Mouse (Mus musculus) erythroblast, embryonic 14.5 days (primary cell): ENCODE results near the gene Tspan9. TPM values are rescaled to one million over a fixed set of nuclear protein-coding genes. Genes with fewer than 3 reads are reported as not detected.

Experiments
- H3K27me3 ChIP-seq: 2 replicates; pipeline ENCODE4 v1.6.1; 2012; ENCODE audit warnings: inconsistent platforms; ENCODE audit not compliant: control insufficient read depth
- H3K36me3 ChIP-seq: 2 replicates; pipeline ENCODE4 v1.6.1; 2012; ENCODE audit warnings: mild to moderate bottlenecking, inconsistent platforms; ENCODE audit not compliant: control insufficient read depth
- H3K4me1 ChIP-seq: 2 replicates; pipeline ENCODE4 v1.6.1; 2012; ENCODE audit warnings: inconsistent platforms; ENCODE audit not compliant: control insufficient read depth
- H3K4me3 ChIP-seq: replicated peaks from 2 replicates; pipeline ENCODE3; 2012; ENCODE audit warnings: moderate library complexity, mild to moderate bottlenecking, inconsistent platforms
- H3K9me3 ChIP-seq: 2 replicates; pipeline ENCODE4 v1.6.1; 2012; ENCODE audit warnings: low read length, inconsistent platforms, mixed read lengths; ENCODE audit not compliant: control insufficient read depth
- GATA1 ChIP-seq: IDR thresholded peaks from 2 replicates; pipeline ENCODE4 v1.6.1; 2012; ENCODE audit warnings: low read length, inconsistent platforms, mixed read lengths
- TAL1 ChIP-seq: IDR thresholded peaks from 3 replicates; pipeline ENCODE4 v1.6.1; 2012; ENCODE audit warnings: low read length, inconsistent platforms, mixed read lengths
- polyA plus RNA-seq: library from polyadenylated mRNA; stranded (reverse); fragments of >175 nt; gene quantifications from 2 replicates; pipeline ENCODE4 v1.2.3, GENCODE M21; 2012

Gene Tspan9
- polyA plus RNA-seq, 1 experiment, result 0.04 TPM

- Histone ChIP-seq H3K4me1 (no peaks in the 10 kb centered on the region), H3K36me3 (no peaks in the 10 kb centered on the region), H3K9me3 (no peaks in the 10 kb centered on the region), H3K27me3 (no peaks in the 10 kb centered on the region), H3K4me3 (no peak overlapping the region)
- TF ChIP-seq GATA1 (no peak), TAL1 (no peak)
Measured at GRCm38 (mm10) chr6:128061342-128061741, 82.1 kb downstream of the Tspan9 start.

- TF ChIP-seq GATA1, result no peak
- TF ChIP-seq TAL1, result no peak
- Histone ChIP-seq H3K4me1 (no peaks in the 10 kb centered on the region), H3K36me3 (no peaks in the 10 kb centered on the region), H3K27me3 (no peaks in the 10 kb centered on the region), H3K9me3 (no peaks in the 10 kb centered on the region), H3K4me3 (no peak overlapping the region)
Measured at GRCm38 (mm10) chr6:128058570-128058969, 84.8 kb downstream of the Tspan9 start.

GRCm38 (mm10) chr6:128058157-128058556 is 85.2 kb downstream of the Tspan9 start:
- H3K36me3 ChIP-seq, result no peaks in the 10 kb centered on the region
- H3K9me3 ChIP-seq, result no peaks in the 10 kb centered on the region
- no peak overlapping the region for H3K4me3 ChIP-seq
- no peaks in the 10 kb centered on the region for H3K27me3 ChIP-seq
- no peaks in the 10 kb centered on the region for H3K4me1 ChIP-seq
- TF ChIP-seq TAL1 (no peak), GATA1 (no peak)

GRCm38 (mm10) chr6:128053000-128053732 is 90.2 kb downstream of the Tspan9 start:
- Histone ChIP-seq H3K9me3 (no peaks in the 10 kb centered on the region), H3K27me3 (no peaks in the 10 kb centered on the region), H3K4me3 (no peak overlapping the region), H3K4me1 (no peaks in the 10 kb centered on the region), H3K36me3 (no peaks in the 10 kb centered on the region)
- TF ChIP-seq GATA1, result no peak
- TF ChIP-seq TAL1, result no peak

- Histone ChIP-seq H3K27me3 (no peaks in the 10 kb centered on the region), H3K9me3 (no peaks in the 10 kb centered on the region), H3K4me3 (no peak overlapping the region), H3K4me1 (no peaks in the 10 kb centered on the region), H3K36me3 (no peaks in the 10 kb centered on the region)
- TF ChIP-seq TAL1 (no peak), GATA1 (no peak)
Measured at GRCm38 (mm10) chr6:128047671-128048070, 95.7 kb downstream of the Tspan9 start.

GRCm38 (mm10) chr6:128047239-128047638 is 96.2 kb downstream of the Tspan9 start:
- Histone ChIP-seq H3K9me3 (no peaks in the 10 kb centered on the region), H3K36me3 (no peaks in the 10 kb centered on the region), H3K4me1 (no peaks in the 10 kb centered on the region), H3K27me3 (no peaks in the 10 kb centered on the region), H3K4me3 (no peak overlapping the region)
- TF ChIP-seq GATA1 (no peak), TAL1 (no peak)

GRCm38 (mm10) chr6:128046799-128047198 is 96.6 kb downstream of the Tspan9 start:
- Histone ChIP-seq H3K4me3 (no peak overlapping the region), H3K9me3 (no peaks in the 10 kb centered on the region), H3K27me3 (no peaks in the 10 kb centered on the region), H3K4me1 (no peaks in the 10 kb centered on the region), H3K36me3 (no peaks in the 10 kb centered on the region)
- TF ChIP-seq GATA1, result no peak
- no peak for TF ChIP-seq TAL1

- H3K9me3 ChIP-seq, result no peaks in the 10 kb centered on the region
- H3K36me3 ChIP-seq, result no peaks in the 10 kb centered on the region
- H3K4me1 ChIP-seq, result no peaks in the 10 kb centered on the region
- TF ChIP-seq TAL1 (no peak), GATA1 (no peak)
- no peaks in the 10 kb centered on the region for H3K27me3 ChIP-seq
- H3K4me3 ChIP-seq, result no peak overlapping the region
Measured at GRCm38 (mm10) chr6:128044691-128045090, 98.7 kb downstream of the Tspan9 start.

- Histone ChIP-seq H3K27me3 (no peaks in the 10 kb centered on the region), H3K4me1 (no peaks in the 10 kb centered on the region), H3K4me3 (no peak overlapping the region), H3K36me3 (no peaks in the 10 kb centered on the region), H3K9me3 (no peaks in the 10 kb centered on the region)
- TF ChIP-seq GATA1 (no peak), TAL1 (no peak)
Measured at GRCm38 (mm10) chr6:128043486-128043885, 99.9 kb downstream of the Tspan9 start.

- Histone ChIP-seq H3K36me3 (no peaks in the 10 kb centered on the region), H3K27me3 (peaks cover 3% of the 10 kb centered on the region; the same call in 1 of the 2 replicates), H3K4me1 (no peaks in the 10 kb centered on the region), H3K4me3 (no peak overlapping the region), H3K9me3 (no peaks in the 10 kb centered on the region)
- no peak for TF ChIP-seq GATA1
- no peak for TF ChIP-seq TAL1
Measured at GRCm38 (mm10) chr6:128041836-128042235, 101.6 kb downstream of the Tspan9 start.
